Mouse (Mus musculus): ENCODE results near the gene Triml1. TPM values are rescaled to one million over a fixed set of nuclear protein-coding genes. Genes with fewer than 3 reads are reported as not detected.

The Triml1 gene
- not detected in 2 replicates for total RNA-seq (2014; rRNA removed)
- not detected in 2 replicates for polyA plus RNA-seq (2015; fragmentation: Nextera tagmentation; extraction: Ambion mirVana)

DNA sequence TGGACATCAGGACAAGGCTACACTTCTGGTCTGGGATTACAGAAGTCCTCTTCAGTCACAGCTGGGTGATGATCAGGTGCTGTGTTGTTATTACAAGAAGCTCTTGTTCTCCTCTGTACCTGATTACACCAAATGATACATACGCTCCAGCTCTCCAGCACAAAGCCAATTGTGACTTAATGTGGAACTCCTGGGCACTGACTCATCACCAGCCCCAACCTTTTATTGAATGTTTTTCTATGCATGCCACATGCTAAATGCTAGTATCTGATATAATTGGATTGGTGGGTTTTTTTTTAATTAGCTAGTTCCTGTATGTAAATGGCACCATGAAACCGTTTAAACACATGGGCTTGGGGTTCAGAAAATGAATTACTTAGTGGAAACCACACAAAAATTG is at the start of gene Triml1:
Gene Triml1 (minus strand): TSS at position 101 of the 400 bp plus-strand sequence.
- DNase-seq (ENCODE audit: low spot score) (no peak), ATAC-seq (no peak)
- Histone ChIP-seq H3K9me3 (ENCODE audit: low read length) (no peaks in the 10 kb centered on the region), H3K4me3 (ENCODE audit: low read length) (no peak within 1 kb of the TSS), H3K4me1 (ENCODE audit: insufficient read depth, low read length) (no peaks in the 10 kb centered on the region), H3K27ac (no peak within 1 kb of the TSS), H3K9ac (replicated peaks; ENCODE audit: low read length) (no peak within 1 kb of the TSS), H3K27me3 (ENCODE audit: insufficient read depth, low read length) (no peaks in the 10 kb centered on the region), H3K4me2 (ENCODE audit: low read depth, low read length) (no peak within 1 kb of the TSS), H3K36me3 (ENCODE audit: insufficient read depth, low read length) (no peaks in the 10 kb centered on the region)
- TF ChIP-seq CTCF (IDR thresholded peaks at IDR 0.05; ENCODE audit: low read depth) = no peak
- 88% methylated on average over 2 of the region's 2 CpGs for WGBS

DNA sequence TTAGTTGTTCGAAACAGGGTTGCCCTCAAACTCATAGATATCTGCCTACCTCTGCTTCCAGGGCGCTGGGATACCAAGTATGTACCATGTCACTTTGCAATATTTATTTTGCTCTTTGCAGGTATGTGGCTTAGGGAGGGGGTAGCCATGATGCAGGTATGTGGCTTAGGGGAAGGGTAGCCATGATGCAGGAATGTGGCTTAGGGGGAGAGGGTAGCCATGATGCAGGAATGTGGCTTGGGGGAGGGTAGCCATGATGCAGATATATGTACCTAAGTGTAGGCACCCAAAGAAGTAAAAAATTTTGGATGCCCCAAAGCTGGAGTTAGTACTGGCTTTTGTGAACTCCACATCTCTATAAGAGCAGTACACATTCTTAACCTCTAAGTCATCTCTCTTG is 41.0 kb upstream of the Triml1 start:
- no peak for TF ChIP-seq CTCF (IDR thresholded peaks at IDR 0.05; ENCODE audit: low read depth)
- H3K4me2 ChIP-seq (ENCODE audit: low read depth, low read length) = no peak overlapping the region
- H3K4me1 ChIP-seq (ENCODE audit: insufficient read depth, low read length) = no peaks in the 10 kb centered on the region
- ATAC-seq (no peak), DNase-seq (ENCODE audit: low spot score) (no peak)
- H3K4me3 ChIP-seq (ENCODE audit: low read length) = no peak overlapping the region
- no peak overlapping the region for H3K9ac ChIP-seq (replicated peaks; ENCODE audit: low read length)
- H3K27me3 ChIP-seq (ENCODE audit: insufficient read depth, low read length) = no peaks in the 10 kb centered on the region
- no peaks in the 10 kb centered on the region for H3K9me3 ChIP-seq (ENCODE audit: low read length)
- 91% methylated on average over 2 of the region's 2 CpGs for WGBS
- no peaks in the 10 kb centered on the region for H3K36me3 ChIP-seq (ENCODE audit: insufficient read depth, low read length)
- no peak overlapping the region for H3K27ac ChIP-seq

DNA sequence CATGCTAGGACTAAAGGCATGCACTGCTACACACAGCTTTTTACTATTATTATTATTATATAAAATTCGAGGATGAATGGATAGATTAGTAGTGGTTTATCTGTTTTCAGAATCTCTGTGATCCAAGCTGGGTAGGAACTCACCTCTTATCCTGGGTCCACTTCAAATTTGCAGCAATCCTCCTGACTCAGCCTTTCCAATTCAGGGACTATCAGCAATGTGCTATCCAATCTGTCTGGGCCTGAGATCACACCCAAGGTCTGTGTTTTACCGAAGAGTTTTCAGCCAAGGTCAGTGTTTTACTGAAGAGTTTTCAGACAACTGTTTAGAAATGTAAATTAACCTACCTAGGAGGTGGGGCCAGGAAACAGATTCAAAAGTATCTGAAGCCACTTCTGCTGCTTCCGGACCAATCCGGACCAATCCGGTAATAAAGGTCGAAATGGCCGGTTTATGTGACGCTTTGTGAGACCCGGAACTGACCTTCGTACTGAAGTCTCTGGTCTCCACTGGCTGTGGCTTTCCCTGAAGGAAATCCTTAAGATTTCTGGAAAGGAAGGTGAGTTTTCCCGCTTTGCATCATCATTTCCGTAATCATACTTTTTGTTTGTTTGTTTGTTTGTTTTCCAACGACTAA is 38.9 kb upstream of the Triml1 start, which contains the start of gene Triml2:
Gene Triml2 (plus strand): TSS at position 488 of the 637 bp plus-strand sequence.
- DNase-seq (ENCODE audit: low spot score) (no peak), ATAC-seq (no peak)
- Histone ChIP-seq H3K4me2 (ENCODE audit: low read depth, low read length) (no peak within 1 kb of the TSS), H3K4me1 (ENCODE audit: insufficient read depth, low read length) (no peaks in the 10 kb centered on the region), H3K9ac (replicated peaks; ENCODE audit: low read length) (no peak within 1 kb of the TSS), H3K27me3 (ENCODE audit: insufficient read depth, low read length) (no peaks in the 10 kb centered on the region), H3K36me3 (ENCODE audit: insufficient read depth, low read length) (no peaks in the 10 kb centered on the region), H3K9me3 (ENCODE audit: low read length) (no peaks in the 10 kb centered on the region), H3K4me3 (ENCODE audit: low read length) (no peak within 1 kb of the TSS), H3K27ac (no peak within 1 kb of the TSS)
- no peak for TF ChIP-seq CTCF (IDR thresholded peaks at IDR 0.05; ENCODE audit: low read depth)
- WGBS = 93% methylated on average over 13 of the region's 13 CpGs

DNA sequence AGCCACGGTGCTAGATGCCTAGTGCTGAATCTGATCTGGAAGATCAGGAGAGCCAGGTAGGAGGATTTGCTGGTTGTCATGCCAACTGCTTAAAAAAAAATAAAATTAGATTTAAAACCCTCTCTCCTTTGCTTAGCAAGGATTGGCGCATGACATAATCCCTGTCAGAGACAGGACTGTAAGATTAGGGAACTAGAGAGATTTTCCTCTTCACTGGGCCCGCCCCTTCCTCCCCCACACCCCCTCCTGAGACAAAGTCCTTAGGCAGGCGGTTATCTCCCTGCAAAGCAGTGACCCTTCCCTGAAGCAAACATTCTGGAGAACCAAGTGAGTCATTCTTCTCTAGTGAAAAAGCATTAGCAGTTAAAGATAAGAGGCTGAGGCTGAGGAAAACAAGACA is 37.9 kb upstream of the Triml1 start:
- no peaks in the 10 kb centered on the region for H3K9me3 ChIP-seq (ENCODE audit: low read length)
- DNase-seq (ENCODE audit: low spot score) = no peak
- H3K9ac ChIP-seq (replicated peaks; ENCODE audit: low read length) = no peak overlapping the region
- H3K4me3 ChIP-seq (ENCODE audit: low read length) = no peak overlapping the region
- no peak for TF ChIP-seq CTCF (IDR thresholded peaks at IDR 0.05; ENCODE audit: low read depth)
- no peaks in the 10 kb centered on the region for H3K4me1 ChIP-seq (ENCODE audit: insufficient read depth, low read length)
- no peaks in the 10 kb centered on the region for H3K36me3 ChIP-seq (ENCODE audit: insufficient read depth, low read length)
- no peaks in the 10 kb centered on the region for H3K27me3 ChIP-seq (ENCODE audit: insufficient read depth, low read length)
- H3K27ac ChIP-seq = no peak overlapping the region
- no peak overlapping the region for H3K4me2 ChIP-seq (ENCODE audit: low read depth, low read length)
- no peak for ATAC-seq
- WGBS = 58% methylated on average over 4 of the region's 4 CpGs

DNA sequence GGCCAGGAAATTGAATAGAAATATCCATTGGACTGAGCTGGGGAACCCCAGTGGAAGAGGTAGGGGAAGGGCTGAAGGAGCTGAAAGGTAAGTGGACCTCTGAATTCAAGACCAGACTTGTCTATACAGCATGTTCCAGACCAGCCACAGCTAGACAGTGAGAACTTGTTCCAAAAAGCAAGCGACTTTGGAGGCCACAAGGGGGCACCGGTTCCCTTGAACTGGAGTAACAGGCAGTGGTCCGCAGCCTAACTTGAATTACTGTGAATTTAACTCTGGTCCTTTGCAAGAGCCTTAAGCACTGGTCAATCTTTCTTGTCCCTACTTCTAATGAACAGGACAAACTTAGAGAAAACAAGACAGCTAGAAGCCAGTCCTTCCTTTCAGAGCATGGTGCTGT is 37.0 kb upstream of the Triml1 start:
- Histone ChIP-seq H3K4me2 (ENCODE audit: low read depth, low read length) (no peak overlapping the region), H3K36me3 (ENCODE audit: insufficient read depth, low read length) (no peaks in the 10 kb centered on the region), H3K4me3 (ENCODE audit: low read length) (no peak overlapping the region), H3K27ac (no peak overlapping the region), H3K9ac (replicated peaks; ENCODE audit: low read length) (no peak overlapping the region), H3K9me3 (ENCODE audit: low read length) (peaks cover under 1% of the 10 kb centered on the region; the same call in 1 of the 2 replicates), H3K27me3 (ENCODE audit: insufficient read depth, low read length) (no peaks in the 10 kb centered on the region), H3K4me1 (ENCODE audit: insufficient read depth, low read length) (no peaks in the 10 kb centered on the region)
- ATAC-seq (no peak), DNase-seq (ENCODE audit: low spot score) (no peak)
- TF ChIP-seq CTCF (IDR thresholded peaks at IDR 0.05; ENCODE audit: low read depth) = no peak
- 50% methylated on average over 3 of the region's 3 CpGs for WGBS

DNA sequence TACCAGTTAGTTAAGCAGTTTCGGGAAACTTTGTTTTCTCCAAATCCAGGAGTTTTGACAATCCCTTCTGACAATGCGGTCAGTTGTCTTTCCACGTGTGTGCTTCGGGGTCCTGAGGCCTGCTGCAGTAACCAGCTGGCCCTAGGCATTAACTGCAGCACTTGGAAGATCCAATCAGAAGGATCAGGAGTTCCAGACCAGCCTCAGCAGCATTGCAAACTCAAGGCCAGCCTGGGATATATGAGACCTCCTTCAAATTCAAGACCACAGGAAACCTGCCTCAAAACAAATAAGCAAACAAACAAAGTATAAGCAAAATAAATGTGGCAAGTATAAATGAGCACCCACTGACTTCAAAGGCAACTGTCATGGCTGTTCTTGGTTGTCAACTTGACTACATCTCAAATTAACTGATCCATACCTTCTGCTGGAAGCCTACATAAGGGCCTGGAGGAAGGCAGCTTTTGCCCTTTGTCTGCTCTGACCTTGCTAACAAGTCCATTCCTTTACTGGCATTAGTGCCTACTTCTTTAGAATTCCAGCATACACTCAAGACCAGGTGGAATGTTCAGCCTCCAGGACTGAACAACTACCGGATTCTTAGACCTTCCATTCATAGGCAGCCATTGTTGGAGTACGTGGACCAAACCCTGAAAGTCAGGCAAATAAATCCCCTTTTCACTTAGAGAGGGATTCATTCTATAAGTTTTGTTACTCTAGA is 35.6 kb upstream of the Triml1 start:
- DNase-seq (ENCODE audit: low spot score) = no peak
- TF ChIP-seq CTCF (IDR thresholded peaks at IDR 0.05; ENCODE audit: low read depth) = no peak
- no peak overlapping the region for H3K27ac ChIP-seq

More for the DNA sequence above, 35.6 kb upstream of the Triml1 start:
- ATAC-seq = no peak
- no peaks in the 10 kb centered on the region for H3K36me3 ChIP-seq (ENCODE audit: insufficient read depth, low read length)
- no peaks in the 10 kb centered on the region for H3K27me3 ChIP-seq (ENCODE audit: insufficient read depth, low read length)
- H3K4me1 ChIP-seq (ENCODE audit: insufficient read depth, low read length) = no peaks in the 10 kb centered on the region
- no peak overlapping the region for H3K4me2 ChIP-seq (ENCODE audit: low read depth, low read length)
- H3K9me3 ChIP-seq (ENCODE audit: low read length) = peaks cover 4% of the 10 kb centered on the region; the same call in 1 of the 2 replicates
- no peak overlapping the region for H3K4me3 ChIP-seq (ENCODE audit: low read length)
- no peak overlapping the region for H3K9ac ChIP-seq (replicated peaks; ENCODE audit: low read length)
- WGBS = 90% methylated on average over 6 of the region's 6 CpGs
